Mouse (Mus musculus) stomach, postnatal 0 days (tissue): Measurements from ENCODE around the gene Prdx1.

Experiments used
- CTCF ChIP-seq: IDR thresholded peaks from 2 replicates; pipeline ENCODE4 v1.5.1; 2016; ENCODE audit warnings: antibody characterized with exemption, low read depth, mild to moderate bottlenecking, moderate library complexity
- EP300 ChIP-seq: optimal IDR thresholded peaks from 2 replicates; pipeline ENCODE3; 2016; ENCODE audit warnings: antibody characterized with exemption

DNA sequence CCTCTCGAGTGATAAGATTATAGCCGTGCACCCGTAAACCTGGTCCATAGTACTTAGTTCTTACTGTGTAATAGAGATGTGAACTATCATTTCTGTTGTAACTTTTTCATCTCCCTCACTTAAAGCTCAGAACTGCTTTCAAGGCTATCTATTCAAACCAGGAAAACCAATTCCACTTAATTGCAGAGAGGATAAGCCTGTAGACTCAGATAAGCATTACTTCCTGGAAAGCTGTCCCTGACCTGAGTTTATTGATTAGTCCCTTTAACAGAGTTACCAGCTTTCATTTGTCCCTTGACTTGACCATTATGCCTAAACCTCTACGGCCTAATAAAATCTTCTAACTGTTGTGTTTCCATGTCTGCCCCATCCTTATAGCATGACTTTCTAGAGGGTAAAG is 1.4 kb upstream of the Prdx1 start:
- TF ChIP-seq CTCF, result no peak
- TF ChIP-seq EP300, result no peak
